Mouse (Mus musculus): ENCODE results near the gene Gm45021.

Gene Gm45021

DNA sequence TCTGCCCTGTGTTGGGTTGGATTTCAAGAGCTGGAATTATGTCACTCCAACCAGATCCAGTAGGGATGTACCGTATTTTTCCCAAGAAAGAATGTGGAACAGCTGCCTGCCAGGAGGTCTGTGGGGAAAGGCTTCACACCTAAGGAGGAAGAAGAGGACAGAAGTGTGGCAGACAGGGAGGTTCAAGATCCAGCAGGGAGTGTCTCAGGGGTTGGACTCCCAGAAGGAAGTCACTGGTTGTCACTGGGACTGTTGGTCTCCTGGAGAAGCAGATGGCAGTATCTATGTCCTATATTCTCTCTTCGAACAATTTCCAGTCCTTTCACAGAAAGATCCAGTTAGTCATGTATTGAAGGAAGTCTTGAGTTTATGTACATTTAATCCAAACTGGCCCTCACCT, 58.2 kb downstream of the Gm45021 start:
- DNase-seq (ENCODE audit: low spot score in 2 of 2): no peak

- no peak for DNase-seq (ENCODE audit: low spot score in 2 of 2)
Observed at GRCm38 (mm10) chr6:48648779-48649178, 59.4 kb downstream of the Gm45021 start.

DNA sequence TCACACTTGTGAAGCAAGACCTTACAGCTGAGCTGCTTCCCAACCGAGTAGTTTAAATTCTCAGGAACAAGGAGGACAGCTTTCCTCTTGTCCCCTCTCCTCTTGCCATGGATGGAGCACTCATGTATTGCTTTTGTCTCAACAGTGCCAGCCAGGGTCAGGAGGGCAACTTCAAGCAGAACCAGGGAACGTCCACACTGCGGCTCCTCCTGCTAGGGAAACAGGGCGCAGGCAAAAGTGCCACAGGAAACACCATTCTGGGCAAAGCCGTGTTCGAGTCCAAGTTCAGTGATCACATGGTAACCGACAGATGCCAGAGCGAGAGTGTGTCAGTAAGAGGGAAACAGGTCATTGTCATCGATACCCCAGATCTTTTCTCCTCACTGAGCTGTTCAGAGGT, 60.6 kb downstream of the Gm45021 start:
- no peak for DNase-seq (ENCODE audit: low spot score in 2 of 2)

DNA sequence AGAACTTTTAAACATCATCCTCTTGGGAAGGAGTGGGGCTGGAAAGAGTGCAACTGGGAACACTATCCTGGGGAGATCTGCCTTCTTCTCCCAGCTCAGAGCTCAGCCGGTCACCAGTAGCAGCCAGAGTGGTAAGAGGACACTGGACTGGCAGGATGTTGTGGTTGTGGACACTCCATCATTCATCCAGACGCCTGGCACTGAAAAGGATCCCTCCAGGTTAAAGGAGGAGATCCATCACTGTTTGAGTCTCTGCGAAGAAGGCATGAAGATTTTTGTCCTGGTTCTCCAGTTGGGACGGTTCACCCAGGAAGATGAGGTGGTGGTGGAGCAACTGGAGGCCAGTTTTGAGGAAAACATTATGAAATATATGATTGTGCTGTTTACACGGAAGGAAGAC, 69.3 kb downstream of the Gm45021 start:
- DNase-seq (ENCODE audit: low spot score in 2 of 2): no peak

Data from heart, adult 9 months (tissue).